Mouse (Mus musculus) brain, embryonic 14.5 days (tissue): Measurements from ENCODE around the gene Crb1.

ENCODE experiments used
- CTCF ChIP-seq: fragments of 200-500 bp; IDR thresholded peaks from 2 replicates; pipeline ENCODE4 v1.5.1; 2012; ENCODE audit warnings: inconsistent platforms, mild to moderate bottlenecking, moderate library complexity, borderline replicate concordance; ENCODE audit not compliant: insufficient read depth, insufficient read length; ENCODE audit errors: extremely low read depth
- POLR2A ChIP-seq: fragments of 200-500 bp; IDR thresholded peaks from 2 replicates; pipeline ENCODE4 v1.6.1; 2012; ENCODE audit warnings: mild to moderate bottlenecking, inconsistent platforms, borderline replicate concordance; ENCODE audit not compliant: poor library complexity, insufficient read depth, insufficient read length, severe bottlenecking; ENCODE audit errors: extremely low read depth

DNA sequence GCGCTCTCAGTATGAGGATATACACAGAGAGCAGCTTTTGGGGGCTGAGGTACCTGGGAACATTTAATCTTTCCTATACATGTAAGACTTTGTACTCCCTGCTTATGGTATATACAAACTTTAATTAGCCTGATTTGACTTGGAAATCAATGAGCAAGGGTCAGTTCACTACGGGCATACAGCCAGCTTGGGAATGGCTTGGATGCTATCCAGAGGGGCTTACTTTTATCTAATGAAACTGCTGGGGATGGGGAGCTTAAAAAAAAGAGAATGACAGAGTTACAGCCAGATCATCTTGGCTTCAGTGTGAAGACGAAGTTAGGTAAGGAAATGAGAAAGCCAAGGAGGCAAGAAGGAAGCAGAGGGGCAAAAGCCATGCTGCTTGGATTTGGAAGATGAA is 48.1 kb upstream of the Crb1 start:
- TF ChIP-seq CTCF: no peak
- TF ChIP-seq POLR2A: no peak
